Mouse (Mus musculus) activated CD4-positive, CD25-positive, alpha-beta regulatory T cell, adult 4 months (primary cell): Measurements from ENCODE around the gene Pcmtd2. TPM values are rescaled to one million over a fixed set of nuclear protein-coding genes. Genes with fewer than 3 reads are reported as not detected.
"Not testable (repeated sequence)": the region's sequence is repeated elsewhere in the genome, so short reads cannot be mapped to it uniquely, and the experiment has no call there.

Experiments
- ATAC-seq: one replicate; pipeline ENCODE4 v1.8.0; 2017
- polyA plus RNA-seq, 2 experiments: library from polyadenylated mRNA; unstranded; fragments of 100-300 nt; shearing (Covaris generic); gene quantifications; one replicate each; pipeline ENCODE4 v1.2.1; 2017

Gene Pcmtd2
- polyA plus RNA-seq = 10 to 100 TPM; 41.1 to 47.7 TPM

DNA sequence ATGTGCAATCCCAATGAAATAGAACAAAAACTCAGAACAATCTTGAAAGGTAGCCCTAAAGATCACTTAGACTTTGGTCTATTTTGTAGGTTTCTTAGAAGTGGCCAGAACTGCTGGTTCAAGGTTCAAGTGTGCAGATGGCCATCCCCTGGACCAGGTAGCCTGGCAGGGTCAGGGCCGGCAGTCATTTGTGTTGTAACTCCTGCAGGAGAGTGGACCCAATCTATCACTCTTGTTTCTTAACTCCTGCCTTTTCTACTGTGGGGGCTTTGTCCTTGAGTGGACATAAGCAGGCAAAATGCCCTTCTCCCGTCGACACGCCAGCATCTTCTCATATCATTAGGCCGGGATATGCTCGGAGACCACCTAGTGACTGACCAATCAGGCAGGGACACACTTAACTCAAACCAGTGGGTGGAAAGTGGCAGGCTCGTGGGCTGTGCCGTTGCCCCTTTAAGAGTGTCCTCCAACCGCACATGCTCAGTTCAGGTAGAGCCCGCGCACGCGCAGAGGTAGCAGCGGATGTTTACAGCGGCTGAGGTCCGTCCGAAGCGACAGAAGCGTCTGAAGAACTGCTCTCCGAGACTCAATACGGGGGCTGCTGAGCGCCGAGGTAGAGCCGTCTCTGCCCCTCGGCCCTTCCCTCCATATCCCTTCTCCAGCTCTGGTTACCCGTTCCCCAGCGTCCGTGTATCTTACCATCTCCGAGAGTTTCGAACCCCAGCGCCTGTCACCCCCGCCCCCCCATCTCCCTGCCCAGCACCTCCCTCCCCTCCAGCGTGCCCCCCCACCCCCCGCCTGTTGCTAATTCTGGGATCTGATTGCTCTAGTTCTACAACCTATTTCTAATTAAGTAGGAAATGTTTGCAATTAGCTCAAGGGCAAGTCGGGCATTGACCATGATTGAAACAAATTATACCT is at the start of gene Pcmtd2:
Pcmtd2 (plus strand) TSS at position 483 of the 921 bp plus-strand sequence.
- ATAC-seq = peak; percentile 98

DNA sequence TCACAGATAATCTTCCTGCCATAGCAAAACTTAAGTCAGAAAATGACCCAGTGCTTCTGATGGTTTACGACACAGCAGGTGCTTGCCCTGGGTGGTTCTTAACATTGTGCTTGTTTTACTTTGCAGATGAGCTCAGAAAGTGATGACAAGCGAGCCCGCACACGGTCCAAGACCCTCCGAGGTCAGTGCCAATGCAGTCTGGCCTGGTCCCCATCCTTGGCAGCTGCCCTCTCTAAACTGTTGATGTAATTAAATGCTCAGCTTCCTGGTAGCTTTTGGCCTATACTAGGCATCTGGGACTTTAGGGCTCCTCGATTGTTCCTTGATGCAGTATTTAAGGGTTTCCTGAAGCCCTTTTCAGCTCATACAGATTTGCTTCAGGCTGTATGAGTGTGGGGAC is 48.3 kb upstream of the Pcmtd2 start:
- no peak for ATAC-seq

DNA sequence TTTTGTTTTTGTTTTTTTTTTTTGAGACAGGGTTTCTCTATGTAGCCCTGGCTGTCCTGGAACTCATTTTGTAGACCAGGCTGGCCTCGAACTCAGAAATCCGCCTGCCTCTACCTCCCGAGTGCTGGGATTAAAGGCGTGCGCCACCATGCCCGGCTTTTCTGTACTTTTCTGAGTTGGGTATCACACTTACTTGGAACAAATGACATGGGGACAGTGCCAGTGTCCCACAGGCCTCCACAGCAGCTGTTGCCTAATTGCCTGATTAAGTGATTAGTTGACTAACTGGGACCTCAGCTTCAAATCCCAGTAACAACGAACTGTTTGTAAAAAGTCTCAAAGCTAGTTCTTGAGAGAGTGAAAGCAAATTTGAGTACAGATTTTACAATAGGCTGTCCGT is 44.5 kb upstream of the Pcmtd2 start:
- ATAC-seq = not testable (repeated sequence)

DNA sequence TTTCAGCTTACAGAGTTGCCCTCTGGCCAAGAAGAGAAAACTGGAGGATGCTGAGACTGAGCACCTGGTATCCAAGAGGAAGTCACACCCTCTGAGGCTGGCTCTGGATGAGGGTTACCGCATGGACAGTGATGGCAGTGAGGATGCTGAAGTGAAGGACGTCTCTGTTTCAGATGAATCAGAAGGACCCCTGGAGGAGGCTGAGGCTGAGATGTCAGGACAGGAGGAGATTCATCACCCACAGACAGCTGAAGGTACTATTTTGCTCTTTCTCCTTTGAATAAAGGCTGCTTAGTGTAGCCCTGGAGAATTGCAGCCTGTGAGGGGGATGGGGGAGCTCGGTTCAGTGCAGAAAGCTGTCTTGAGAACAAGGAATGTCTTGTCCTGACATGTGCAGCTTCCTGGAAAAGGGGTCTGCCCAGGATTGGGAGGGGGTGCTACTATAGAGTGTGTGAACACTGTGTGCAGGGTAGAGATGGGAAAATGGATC is 42.0 kb upstream of the Pcmtd2 start:
- no peak for ATAC-seq

DNA sequence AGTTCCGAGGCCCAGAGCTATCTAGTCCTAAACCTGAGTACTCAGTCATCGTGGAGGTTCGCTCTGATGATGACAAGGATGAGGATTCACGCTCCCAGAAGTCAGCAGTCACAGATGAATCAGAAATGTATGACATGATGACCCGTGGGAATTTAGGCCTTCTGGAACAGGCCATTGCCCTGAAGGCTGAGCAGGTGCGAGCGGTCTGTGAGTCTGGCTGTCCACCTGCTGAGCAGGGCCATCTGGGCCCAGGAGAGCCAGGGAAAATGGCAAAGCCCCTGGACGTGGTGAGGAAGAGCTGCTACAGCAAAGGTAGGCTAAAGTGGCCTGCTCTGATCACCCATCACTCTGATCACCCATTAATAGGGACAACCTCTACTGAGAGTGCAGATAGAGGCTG is 40.0 kb upstream of the Pcmtd2 start:
- ATAC-seq = no peak

DNA sequence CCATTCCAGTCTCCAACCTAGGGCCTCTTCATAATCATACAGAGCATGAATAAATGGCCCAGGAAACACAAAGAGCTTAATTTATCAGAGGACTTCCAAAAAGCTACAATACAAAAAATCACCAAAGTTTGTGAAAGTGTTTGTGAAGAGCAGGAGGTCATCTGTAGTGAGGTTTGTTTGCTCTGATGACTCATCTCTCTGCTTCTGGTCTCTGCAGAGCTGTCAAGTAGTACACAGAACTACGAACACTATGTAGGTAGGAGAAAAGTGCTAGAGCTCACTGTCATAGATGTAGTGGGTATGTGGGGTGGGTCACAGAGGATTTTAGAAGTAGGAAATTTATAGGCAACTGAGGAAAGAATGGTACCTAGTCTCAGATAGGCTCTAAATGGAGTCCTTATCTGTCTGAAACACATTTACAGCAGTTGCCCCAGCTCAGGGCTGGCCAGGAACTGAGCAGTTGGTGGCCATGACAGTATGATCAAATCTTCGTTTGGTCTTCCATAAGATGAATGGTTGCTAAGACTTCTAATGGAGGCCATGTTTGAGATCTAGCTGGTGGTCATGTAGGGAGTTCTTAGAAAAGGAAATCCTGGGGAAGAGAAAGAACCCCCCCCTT is 8.5 kb upstream of the Pcmtd2 start:
- no peak for ATAC-seq

DNA sequence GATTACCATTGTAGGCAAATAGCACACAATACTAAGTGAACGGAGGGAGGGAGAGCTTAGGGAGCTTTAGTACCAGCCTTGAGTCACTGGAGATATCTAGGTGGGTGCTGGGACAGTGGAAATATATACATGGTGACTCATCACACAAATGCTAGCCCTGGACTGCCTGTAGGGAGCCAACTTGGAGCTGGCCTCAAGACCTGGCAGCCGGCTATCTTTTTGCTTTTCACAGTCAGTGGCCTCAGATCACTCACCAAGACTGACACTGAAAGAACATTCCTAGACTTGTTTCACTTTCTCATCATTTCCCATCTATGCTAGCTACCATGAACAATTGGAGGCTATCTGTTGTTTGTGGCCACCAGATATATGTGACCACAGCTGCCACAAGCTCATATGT is 4.9 kb upstream of the Pcmtd2 start:
- ATAC-seq = no peak

DNA sequence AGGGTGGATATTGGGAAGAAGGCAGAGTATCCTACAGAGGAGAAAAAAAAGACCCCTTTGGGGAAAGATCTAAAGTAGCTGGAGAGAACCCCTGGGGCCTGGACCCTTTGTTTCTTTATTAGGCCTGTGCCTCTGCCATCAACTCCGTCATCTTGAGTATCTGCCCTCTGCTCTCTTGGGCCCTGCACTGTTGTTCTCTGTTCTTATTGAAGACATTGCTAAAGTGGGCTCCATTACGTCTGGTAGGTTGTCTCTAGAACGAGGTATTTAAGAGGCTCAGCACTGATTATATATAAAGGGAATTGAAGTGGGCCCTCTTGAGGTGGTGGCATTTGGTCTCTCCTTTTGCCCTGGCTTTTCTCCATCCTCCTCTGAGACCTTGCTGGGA is 633 bp downstream of the Pcmtd2 start:
- ATAC-seq = no peak

DNA sequence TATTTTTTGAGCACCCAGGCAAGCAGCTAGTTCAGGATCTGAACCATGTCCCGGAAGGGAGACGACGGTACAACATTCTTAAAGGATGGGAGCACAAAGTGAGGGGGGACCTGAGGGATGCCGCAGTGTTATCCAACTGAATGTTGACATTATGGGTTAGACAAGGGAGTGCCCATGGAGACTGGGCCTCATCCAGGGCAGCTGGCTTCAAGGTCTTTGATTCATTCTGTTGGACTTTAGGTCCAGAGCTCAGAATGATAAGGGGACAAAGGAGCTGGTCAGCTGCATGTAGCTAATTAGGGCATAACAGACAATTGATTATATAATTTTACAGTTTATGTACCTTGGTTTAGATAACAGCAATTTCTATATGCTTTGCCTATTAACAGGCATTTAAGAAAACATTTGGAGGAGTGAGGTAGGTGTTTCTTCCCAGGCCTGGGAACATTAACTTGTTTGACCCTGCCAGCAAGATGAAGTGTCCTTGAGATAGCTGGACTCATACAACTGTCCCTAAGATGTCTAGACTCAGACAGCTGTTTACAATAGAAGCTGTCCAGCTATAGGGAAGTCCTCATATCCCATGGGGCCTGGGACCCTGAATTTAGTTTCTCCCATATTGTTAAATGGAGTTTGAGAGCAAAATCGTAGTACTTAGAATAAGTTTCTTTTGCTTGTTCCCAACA is 8.2 kb downstream of the Pcmtd2 start:
- ATAC-seq = no peak

DNA sequence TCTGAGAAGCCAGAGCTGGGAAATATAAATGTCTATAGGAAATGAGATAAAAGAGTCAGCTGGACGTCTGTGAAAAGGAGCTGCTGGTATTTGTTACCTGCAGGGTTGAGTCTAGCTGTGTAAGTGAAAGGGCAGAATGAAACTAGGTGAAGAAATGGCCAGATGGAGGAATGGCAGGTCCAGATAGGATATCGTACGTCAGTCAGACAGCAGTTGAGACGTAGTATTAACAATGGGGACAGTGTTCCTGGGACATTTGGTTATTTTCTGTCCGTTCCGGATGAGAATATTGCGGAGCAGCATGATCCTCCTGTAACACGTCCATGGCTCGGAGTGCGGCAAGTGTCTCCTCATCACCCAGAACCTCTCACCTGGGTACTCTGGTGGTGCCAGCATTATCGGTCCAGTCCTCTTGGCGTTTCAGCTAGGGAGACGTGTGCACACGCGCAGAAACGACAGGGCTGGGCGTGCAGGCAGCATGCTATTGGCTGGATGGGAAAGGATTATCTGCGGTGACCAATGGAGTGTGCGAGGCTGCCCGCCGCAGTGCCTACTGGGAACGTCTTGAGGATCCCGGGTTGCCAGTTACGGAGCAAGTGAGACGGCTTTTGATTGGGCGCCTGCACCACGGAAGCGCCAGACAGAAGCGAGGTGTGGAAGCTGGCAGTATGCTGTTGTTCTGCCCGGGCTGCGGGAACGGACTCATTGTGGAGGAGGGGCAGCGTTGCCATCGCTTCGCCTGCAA is 26.3 kb downstream of the Pcmtd2 start, which contains the start of gene Polr3k:
Polr3k (plus strand) TSS at position 547 of the 745 bp plus-strand sequence.
- ATAC-seq = peak; percentile 99

DNA sequence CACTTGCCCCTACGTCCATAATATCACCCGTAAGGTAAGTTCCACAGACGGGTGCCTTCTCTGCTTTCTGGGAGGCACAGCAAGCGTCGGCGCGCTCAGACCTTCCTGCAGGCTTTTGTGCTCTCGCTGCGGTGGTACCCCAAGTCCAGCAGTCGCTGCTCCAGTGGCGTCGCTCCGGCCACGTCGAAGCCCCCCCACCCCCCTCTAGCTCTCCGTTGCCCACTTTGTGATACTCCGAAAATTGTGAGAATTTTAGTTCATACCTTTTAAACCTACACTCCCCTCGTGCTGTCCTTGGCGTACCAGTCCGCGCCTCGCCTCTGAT is 26.8 kb downstream of the Pcmtd2 start:
- ATAC-seq = peak; percentile 0

DNA sequence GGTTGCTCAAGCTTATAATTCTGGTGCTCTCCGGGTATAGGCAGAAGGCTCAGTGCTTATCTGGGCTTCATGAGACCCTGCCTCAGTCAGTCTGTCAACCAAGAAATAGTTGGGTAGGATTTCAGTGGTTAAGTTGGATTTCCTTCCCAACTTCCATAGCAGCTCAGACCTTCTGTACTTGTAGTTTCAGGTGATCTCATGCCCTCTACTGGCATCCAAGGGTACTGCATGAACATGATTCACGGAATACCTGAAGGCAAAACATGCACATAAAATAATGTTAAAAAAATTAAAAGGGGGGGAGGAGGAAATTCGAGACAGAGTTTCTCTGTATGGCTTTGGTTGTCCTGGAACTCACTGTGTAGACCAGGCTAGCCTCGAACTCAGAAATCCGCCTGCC is 29.3 kb downstream of the Pcmtd2 start:
- ATAC-seq = no peak

DNA sequence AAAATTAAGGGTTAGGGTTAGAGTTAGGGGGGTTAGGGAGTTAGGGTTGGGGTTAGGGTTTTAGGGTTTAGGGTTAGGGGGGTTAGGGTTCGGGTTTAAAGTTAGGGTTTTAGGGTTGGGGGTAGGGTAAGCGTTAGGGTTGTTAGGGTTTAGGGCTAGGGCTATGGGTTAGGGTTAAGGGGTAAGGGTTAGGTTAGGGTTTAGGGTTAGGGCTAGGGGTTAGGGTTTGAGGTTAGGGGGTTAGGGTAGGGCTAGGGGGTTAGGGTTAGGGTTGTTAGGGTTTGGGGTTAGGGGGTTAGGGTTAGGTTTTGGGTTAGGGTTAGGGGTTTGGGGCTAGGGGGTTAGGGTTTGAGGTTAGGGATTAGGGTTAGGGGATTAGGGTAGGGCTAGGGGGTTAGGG is 33.4 kb downstream of the Pcmtd2 start:
- ATAC-seq = no peak

DNA sequence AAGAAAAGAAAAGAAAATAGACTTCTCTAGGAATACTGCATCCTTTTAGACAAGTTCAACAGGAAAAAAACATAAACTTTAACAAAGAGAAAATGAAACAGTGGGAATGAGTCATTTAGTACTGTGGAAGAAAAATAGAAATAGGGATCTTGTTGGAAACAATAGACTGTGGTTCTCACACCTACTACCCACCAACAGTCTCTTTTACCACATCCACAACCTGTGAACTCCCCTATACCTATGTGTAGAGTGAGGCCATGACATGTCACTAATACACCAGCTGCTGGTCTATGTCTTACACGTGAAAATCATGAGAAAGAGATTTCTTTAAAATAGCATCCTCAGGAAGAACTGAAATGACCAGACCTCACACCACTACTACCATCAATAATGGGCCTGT is 41.2 kb downstream of the Pcmtd2 start:
- ATAC-seq = peak; percentile 73

DNA sequence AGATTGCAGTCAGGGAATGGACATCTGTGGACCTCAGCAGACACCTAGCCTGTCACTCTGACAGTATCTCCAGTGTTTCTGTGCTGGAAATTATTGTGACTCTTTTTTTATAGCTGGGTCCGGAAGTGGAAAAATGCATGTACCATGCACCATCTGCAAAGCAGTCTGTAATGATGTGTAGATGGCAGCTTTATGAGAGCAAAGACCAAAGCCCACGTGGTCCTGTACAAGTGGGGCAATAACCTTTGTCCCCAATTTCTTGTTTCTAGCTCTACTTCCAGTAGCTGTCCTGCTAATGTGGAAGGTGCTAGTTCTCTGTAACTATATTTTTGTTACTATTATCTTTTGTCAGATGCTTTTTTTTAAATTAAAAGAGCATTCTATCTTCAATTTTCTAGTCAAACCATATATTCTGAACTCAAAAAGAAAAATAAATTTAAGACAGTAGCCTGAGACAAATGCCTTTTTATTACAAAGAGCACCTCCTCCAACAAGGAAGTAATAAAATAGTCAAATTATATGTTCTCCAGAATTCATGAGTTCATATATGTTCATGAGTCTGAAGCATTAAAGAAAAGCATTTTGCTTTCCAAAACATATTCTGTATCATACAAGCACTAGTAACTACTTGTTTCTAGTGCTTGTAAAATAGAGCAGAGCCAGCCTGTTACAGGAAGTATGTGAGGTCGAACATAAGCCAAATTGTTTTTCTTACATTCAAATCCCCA is 45.5 kb downstream of the Pcmtd2 start:
- ATAC-seq = no peak

Other genes with a start within 250 kb of the Pcmtd2 start
- 10 to 100 TPM; 69.3 to 69.5 TPM for gene Prpf6, start 246.0 kb upstream of the Pcmtd2 start, polyA plus RNA-seq
- gene Zfp512b, start 245.1 kb upstream of the Pcmtd2 start, polyA plus RNA-seq = 10 to 100 TPM; 20.3 to 26.9 TPM
- 10 to 100 TPM in 1 of 2 experiments, 1 to 10 TPM in 1; 8.7 to 12.5 TPM for gene Samd10, start 238.6 kb upstream of the Pcmtd2 start, polyA plus RNA-seq
- gene Gm29797, start 180.8 kb upstream of the Pcmtd2 start, polyA plus RNA-seq = not detected
- gene Sox18, start 166.2 kb upstream of the Pcmtd2 start, polyA plus RNA-seq = not detected
- 10 to 100 TPM in 1 of 2 experiments, 1 to 10 TPM in 1; 9.8 to 12.1 TPM for gene Tcea2, start 157.5 kb upstream of the Pcmtd2 start, polyA plus RNA-seq
- gene Rgs19, start 143.9 kb upstream of the Pcmtd2 start, polyA plus RNA-seq = 100 to 1,000 TPM; 199 to 210 TPM
- not detected for gene Lkaaear1, start 139.4 kb upstream of the Pcmtd2 start, polyA plus RNA-seq
- gene Oprl1, start 122.8 kb upstream of the Pcmtd2 start, polyA plus RNA-seq = not detected
- gene Myt1, start 74.5 kb upstream of the Pcmtd2 start, polyA plus RNA-seq = not detected
- gene Polr3k, start 26.5 kb downstream of the Pcmtd2 start, polyA plus RNA-seq = 10 to 100 TPM; 61.8 to 80.2 TPM
- gene Gm14496, start 153.3 kb downstream of the Pcmtd2 start, polyA plus RNA-seq = not detected